Mouse (Mus musculus) left cerebral cortex, adult 8-10 months (tissue): ENCODE data around the gene Trappc5. TPM values are rescaled to one million over a fixed set of nuclear protein-coding genes. Genes with fewer than 3 reads are reported as not detected.

ENCODE experiments used
- DNase-seq, 2 experiments: peaks; one replicate each; pipeline ENCODE4 v3.0.0; 2022; ENCODE audit warnings: low spot score in 2 of 2
- total RNA-seq, 4 experiments: library from RNA; stranded (reverse); gene quantifications; 2 replicates each; pipeline ENCODE4 v1.2.4; 2022

Trappc5 gene
- total RNA-seq: 10 to 100 TPM; 27.3 to 29.4 (median 28.7) TPM

- peak; percentile 90 to 91 for DNase-seq
These were observed at the start of gene Trappc5 for GRCm38 (mm10) chr8:3676131-3676992. Trappc5 (plus strand) TSS chr8:3676299.

GRCm38 (mm10) chr8:3626971-3627370 lies 49.1 kb upstream of the Trappc5 start:
- DNase-seq: no peak

GRCm38 (mm10) chr8:3628014-3628413 lies 48.1 kb upstream of the Trappc5 start:
- no peak for DNase-seq

- DNase-seq: peak; percentile 47 to 73
These were observed 45.2 kb upstream of the Trappc5 start, which contains the start of gene Stxbp2 for GRCm38 (mm10) chr8:3630647-3631477. Stxbp2 (plus strand) TSS chr8:3630955.

GRCm38 (mm10) chr8:3631478-3631875 lies 44.6 kb upstream of the Trappc5 start:
- DNase-seq: no peak

GRCm38 (mm10) chr8:3645804-3646203 lies 30.3 kb upstream of the Trappc5 start:
- DNase-seq: no peak

- no peak for DNase-seq
These were observed 29.1 kb upstream of the Trappc5 start for GRCm38 (mm10) chr8:3646824-3647531.

GRCm38 (mm10) chr8:3647561-3647960 lies 28.5 kb upstream of the Trappc5 start:
- DNase-seq: no peak

- no peak for DNase-seq
These were observed 27.8 kb upstream of the Trappc5 start for GRCm38 (mm10) chr8:3648268-3648667.

- no peak for DNase-seq
These were observed 27.1 kb upstream of the Trappc5 start for GRCm38 (mm10) chr8:3648990-3649389.

GRCm38 (mm10) chr8:3652845-3653244 lies 23.3 kb upstream of the Trappc5 start:
- no peak for DNase-seq

GRCm38 (mm10) chr8:3654726-3655508 lies 21.2 kb upstream of the Trappc5 start:
- DNase-seq: no peak

- no peak for DNase-seq
These were observed 20.6 kb upstream of the Trappc5 start, which contains the start of gene Retn for GRCm38 (mm10) chr8:3655526-3655925. Retn (plus strand) TSS chr8:3655770.

GRCm38 (mm10) chr8:3656725-3657381 lies 19.2 kb upstream of the Trappc5 start:
- DNase-seq: no peak

- no peak for DNase-seq
These were observed 15.2 kb upstream of the Trappc5 start for GRCm38 (mm10) chr8:3660889-3661288.

GRCm38 (mm10) chr8:3664405-3664804 lies 11.7 kb upstream of the Trappc5 start:
- DNase-seq: no peak

- no peak for DNase-seq
These were observed 10.6 kb upstream of the Trappc5 start, which contains the start of gene Mcemp1 for GRCm38 (mm10) chr8:3665507-3665906. Mcemp1 (plus strand) TSS chr8:3665754.

GRCm38 (mm10) chr8:3670388-3670787 lies 5.7 kb upstream of the Trappc5 start:
- no peak for DNase-seq

GRCm38 (mm10) chr8:3671980-3672491 lies 4.1 kb upstream of the Trappc5 start, which contains the start of gene Fcor:
Fcor (minus strand) TSS chr8:3672362.
- DNase-seq: peak; percentile 74 to 88

GRCm38 (mm10) chr8:3674671-3675070 lies 1.4 kb upstream of the Trappc5 start:
- DNase-seq: no peak
